Mouse (Mus musculus) C2C12 (cell line): ENCODE measurements around the gene Nufip2. TPM values are rescaled to one million over a fixed set of nuclear protein-coding genes. Genes with fewer than 3 reads are reported as not detected.
A peak's percentile ranks its signal among the peaks of the same experiment; 100 is the strongest.
"Not testable (repeated sequence)": the region's sequence is repeated elsewhere in the genome, so short reads cannot be mapped to it uniquely, and the experiment has no call there.

ENCODE experiments used
- H3K27me3 ChIP-seq: one replicate; pipeline ENCODE4 v1.6.1; 2011; ENCODE audit not compliant: control insufficient read depth, insufficient read depth, insufficient read length
- H3K36me3 ChIP-seq: one replicate; pipeline ENCODE4 v1.6.1; 2011; ENCODE audit not compliant: control insufficient read depth, insufficient read depth
- H3K4me3 ChIP-seq: one replicate; pipeline ENCODE4 v1.5.1; 2011; ENCODE audit warnings: mild to moderate bottlenecking, control low read depth; ENCODE audit not compliant: poor library complexity, insufficient read depth, severe bottlenecking
- H3K79me2 ChIP-seq: one replicate; pipeline ENCODE4 v1.6.1; 2011; ENCODE audit not compliant: control insufficient read depth, insufficient read depth
- H3K79me3 ChIP-seq: one replicate; pipeline ENCODE4 v1.6.1; 2011; ENCODE audit warnings: low read depth, control low read depth
- H3ac ChIP-seq: one replicate; pipeline ENCODE3; 2011; ENCODE audit warnings: low read depth; ENCODE audit not compliant: control insufficient read depth, insufficient read length
- CEBPB ChIP-seq: IDR thresholded peaks from one replicate; pipeline ENCODE4 v1.6.1; 2011; ENCODE audit warnings: low read depth, mild to moderate bottlenecking, control low read depth, moderate library complexity
- CTCF ChIP-seq: IDR thresholded peaks from one replicate; pipeline ENCODE4 v1.5.1; 2011; ENCODE audit not compliant: control insufficient read depth, insufficient read depth, insufficient read length
- FOSL1 ChIP-seq: IDR thresholded peaks from one replicate; pipeline ENCODE4 v1.8.0; 2011; ENCODE audit warnings: mild to moderate bottlenecking, low read length; ENCODE audit not compliant: poor library complexity, insufficient read depth, severe bottlenecking
- MAX ChIP-seq: IDR thresholded peaks from one replicate; pipeline ENCODE4 v1.6.1; 2011; ENCODE audit warnings: mild to moderate bottlenecking, control low read depth
- MYOD1 ChIP-seq: IDR thresholded peaks from one replicate; pipeline ENCODE4 v1.6.1; 2011; ENCODE audit warnings: low read depth; ENCODE audit not compliant: control insufficient read depth, insufficient read length
- MYOG ChIP-seq: IDR thresholded peaks from one replicate; pipeline ENCODE4 v1.6.1; 2011; ENCODE audit not compliant: control insufficient read depth, insufficient read length; ENCODE audit errors: extremely low read depth
- USF1 ChIP-seq: IDR thresholded peaks from one replicate; pipeline ENCODE4 v1.6.1; 2011; ENCODE audit warnings: low read depth, mild to moderate bottlenecking, control low read depth, moderate library complexity
- long read RNA-seq, 2 experiments: library from polyadenylated mRNA; unstranded; transcript quantifications; one replicate each; pipeline ENCODE4 v2.0.0; 2019 to 2020
- polyA plus RNA-seq: library from polyadenylated mRNA; unstranded; fragments of >200 nt; fragmentation: generic; extraction: Trizol; gene quantifications from one replicate; pipeline ENCODE4 v1.2.1, GENCODE M21; 2012; ENCODE audit warnings: missing spikeins

The Nufip2 gene
- 12.0 TPM for polyA plus RNA-seq
- long read RNA-seq, experiment 1, partial matches to known transcripts = 1 of 26 reads
- long read RNA-seq, experiment 1, other reads (novel, unspliced or antisense) = 25 of 26 reads
- long read RNA-seq, experiment 2, partial matches to known transcripts = 1 of 3 reads
- long read RNA-seq, experiment 2, other reads (novel, unspliced or antisense) = 2 of 3 reads

DNA sequence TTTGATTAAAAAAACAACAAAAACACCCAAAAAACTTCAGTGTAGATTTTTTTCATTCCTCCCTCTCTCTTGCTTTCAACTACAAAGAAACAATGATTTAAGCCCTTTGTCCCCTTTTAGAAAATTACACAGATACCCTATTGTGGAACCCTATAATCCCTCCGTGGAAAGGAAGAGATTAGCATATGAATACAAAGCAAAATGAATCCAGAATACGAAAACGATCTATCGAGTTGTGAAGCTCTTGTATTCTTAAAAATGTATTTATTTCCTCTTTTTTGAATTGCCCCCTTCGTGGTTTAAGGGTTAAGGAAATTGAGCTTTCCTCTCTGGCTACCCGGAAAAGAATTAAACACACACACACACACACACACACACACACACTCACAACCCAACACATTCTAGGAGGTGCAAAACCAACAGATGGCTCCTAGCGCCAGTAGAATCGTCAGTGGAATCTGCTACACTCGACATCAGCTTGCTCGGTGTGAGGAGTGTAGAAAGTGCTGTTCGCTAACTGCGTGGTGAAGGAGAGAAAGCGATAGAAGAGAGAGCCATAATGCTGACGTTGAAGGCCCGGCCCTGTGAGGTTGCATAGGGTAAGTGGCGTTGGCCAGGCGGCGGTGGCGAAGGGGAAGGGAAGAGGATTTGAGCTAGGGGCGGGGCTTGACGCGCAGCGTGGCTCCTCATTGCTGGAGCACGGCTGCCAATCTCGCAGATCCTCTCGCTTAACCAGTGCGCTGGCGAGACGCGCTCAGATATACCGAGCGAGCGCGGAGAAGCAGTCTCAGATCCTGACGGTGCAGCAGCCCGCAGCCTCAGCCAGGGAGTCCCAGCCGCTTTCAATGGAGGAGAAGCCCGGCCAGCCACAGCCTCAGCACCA lies at the start of gene Nufip2:
Nufip2 (plus strand) TSS at position 773 of the 883 bp plus-strand sequence.
- H3ac ChIP-seq = peak within 1 kb of the TSS; percentile 81
- H3K79me2 ChIP-seq = peaks cover 46% of the 10 kb centered on the region
- no peak for TF ChIP-seq CTCF
- TF ChIP-seq MAX = peak; percentile 62
- peaks cover 25% of the 10 kb centered on the region for H3K36me3 ChIP-seq
- H3K27me3 ChIP-seq = no peaks in the 10 kb centered on the region
- H3K79me3 ChIP-seq = peaks cover 38% of the 10 kb centered on the region
- H3K4me3 ChIP-seq = peak within 1 kb of the TSS; percentile 98

DNA sequence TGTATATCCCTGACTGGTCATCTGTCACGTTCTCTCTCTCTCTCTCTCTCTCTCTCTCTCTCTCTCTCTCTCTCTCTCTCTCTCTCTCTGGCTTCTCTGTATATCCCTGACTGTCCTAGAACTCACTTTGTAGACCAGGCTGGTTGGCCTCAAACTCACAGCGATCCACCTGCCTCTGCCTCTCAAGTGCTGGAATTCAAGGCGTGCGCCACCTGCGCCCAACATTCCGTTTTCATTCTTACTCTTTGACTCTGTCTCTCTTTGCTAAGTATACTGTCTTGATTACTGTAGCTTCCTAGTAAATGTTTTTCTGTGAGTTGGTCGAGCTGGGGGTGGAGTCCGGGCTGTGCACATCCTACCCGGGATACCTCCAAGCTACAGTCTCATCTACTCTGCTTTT lies 44.6 kb upstream of the Nufip2 start:
- H3K36me3 ChIP-seq = no peaks in the 10 kb centered on the region
- no peaks in the 10 kb centered on the region for H3K79me2 ChIP-seq
- no peak for TF ChIP-seq MYOD1
- H3K27me3 ChIP-seq = peaks cover 3% of the 10 kb centered on the region
- no peak overlapping the region for H3ac ChIP-seq
- no peaks in the 10 kb centered on the region for H3K79me3 ChIP-seq
- H3K4me3 ChIP-seq = no peak overlapping the region

DNA sequence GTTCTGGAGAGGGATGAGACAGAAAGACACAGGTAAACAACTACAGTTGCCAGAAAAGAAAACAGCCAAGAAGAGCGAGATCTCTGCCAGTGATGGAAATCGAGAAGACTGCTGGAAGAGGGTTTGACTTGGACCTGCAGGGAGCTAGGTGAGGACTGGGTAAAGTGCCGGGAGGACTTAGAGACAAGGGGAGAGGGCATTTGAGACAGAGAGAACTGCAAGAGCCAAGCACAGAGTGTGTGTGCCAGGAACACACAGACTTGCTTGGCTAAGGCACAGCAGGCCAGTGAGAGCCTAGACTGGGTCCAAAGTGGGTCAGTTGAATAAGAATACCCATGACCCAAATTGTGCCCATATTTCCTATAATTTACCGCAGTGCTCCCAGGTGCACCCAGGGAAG lies 40.5 kb upstream of the Nufip2 start:
- TF ChIP-seq CEBPB (no peak), FOSL1 (no peak), MYOG (no peak), USF1 (no peak), MYOD1 (no peak), MAX (no peak), CTCF (no peak)
- Histone ChIP-seq H3K4me3 (no peak overlapping the region), H3K27me3 (peaks cover 3% of the 10 kb centered on the region), H3ac (no peak overlapping the region), H3K36me3 (no peaks in the 10 kb centered on the region), H3K79me2 (no peaks in the 10 kb centered on the region), H3K79me3 (no peaks in the 10 kb centered on the region)

DNA sequence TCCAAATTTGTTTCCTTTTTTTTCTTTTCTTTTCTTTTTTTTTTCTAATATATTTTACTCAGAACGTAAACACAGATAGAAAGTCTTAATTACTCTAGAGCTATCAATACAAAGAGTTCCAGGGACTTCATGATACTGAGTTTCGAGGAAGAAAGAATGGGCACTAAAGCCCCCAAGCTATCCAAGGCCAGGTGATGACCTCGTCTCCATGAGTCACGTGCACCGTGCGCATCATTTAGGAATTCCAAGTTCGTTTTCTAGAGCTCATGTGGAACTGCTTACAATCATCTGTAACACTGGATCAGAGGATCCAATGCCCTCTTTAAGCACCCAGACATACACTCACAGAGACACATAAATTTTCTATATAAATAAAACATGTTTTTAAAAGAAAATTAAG lies 37.1 kb upstream of the Nufip2 start:
- peaks cover 3% of the 10 kb centered on the region for H3K27me3 ChIP-seq
- no peaks in the 10 kb centered on the region for H3K79me2 ChIP-seq
- peak; percentile 53 for TF ChIP-seq USF1
- no peak for TF ChIP-seq MYOD1
- H3ac ChIP-seq = no peak overlapping the region
- no peaks in the 10 kb centered on the region for H3K79me3 ChIP-seq
- H3K36me3 ChIP-seq = no peaks in the 10 kb centered on the region
- no peak overlapping the region for H3K4me3 ChIP-seq

DNA sequence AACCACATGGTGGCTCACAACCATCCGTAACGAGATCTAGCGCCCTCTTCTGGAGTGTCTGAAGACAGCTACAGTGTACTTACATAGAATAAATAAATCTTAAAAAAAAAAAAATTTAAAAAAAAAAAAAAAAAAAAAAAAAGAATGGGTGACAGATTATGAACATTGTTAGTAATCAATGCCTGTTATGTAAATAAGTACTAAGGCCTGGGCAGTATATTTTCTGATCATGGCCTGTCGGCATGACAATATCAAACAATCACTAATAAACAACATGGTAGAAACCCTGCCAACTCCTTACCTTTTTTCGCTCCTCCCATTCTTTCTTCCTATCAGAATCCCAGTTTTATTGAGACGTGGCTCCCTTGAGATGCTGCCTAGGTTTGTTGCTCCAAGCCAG lies 33.5 kb upstream of the Nufip2 start:
- Histone ChIP-seq H3K4me3 (no peak overlapping the region), H3K36me3 (no peaks in the 10 kb centered on the region), H3K79me3 (no peaks in the 10 kb centered on the region), H3ac (no peak overlapping the region), H3K79me2 (no peaks in the 10 kb centered on the region), H3K27me3 (no peaks in the 10 kb centered on the region)
- TF ChIP-seq FOSL1 (no peak), MAX (no peak), MYOD1 (no peak), USF1 (no peak), MYOG (no peak), CEBPB (no peak), CTCF (no peak)

DNA sequence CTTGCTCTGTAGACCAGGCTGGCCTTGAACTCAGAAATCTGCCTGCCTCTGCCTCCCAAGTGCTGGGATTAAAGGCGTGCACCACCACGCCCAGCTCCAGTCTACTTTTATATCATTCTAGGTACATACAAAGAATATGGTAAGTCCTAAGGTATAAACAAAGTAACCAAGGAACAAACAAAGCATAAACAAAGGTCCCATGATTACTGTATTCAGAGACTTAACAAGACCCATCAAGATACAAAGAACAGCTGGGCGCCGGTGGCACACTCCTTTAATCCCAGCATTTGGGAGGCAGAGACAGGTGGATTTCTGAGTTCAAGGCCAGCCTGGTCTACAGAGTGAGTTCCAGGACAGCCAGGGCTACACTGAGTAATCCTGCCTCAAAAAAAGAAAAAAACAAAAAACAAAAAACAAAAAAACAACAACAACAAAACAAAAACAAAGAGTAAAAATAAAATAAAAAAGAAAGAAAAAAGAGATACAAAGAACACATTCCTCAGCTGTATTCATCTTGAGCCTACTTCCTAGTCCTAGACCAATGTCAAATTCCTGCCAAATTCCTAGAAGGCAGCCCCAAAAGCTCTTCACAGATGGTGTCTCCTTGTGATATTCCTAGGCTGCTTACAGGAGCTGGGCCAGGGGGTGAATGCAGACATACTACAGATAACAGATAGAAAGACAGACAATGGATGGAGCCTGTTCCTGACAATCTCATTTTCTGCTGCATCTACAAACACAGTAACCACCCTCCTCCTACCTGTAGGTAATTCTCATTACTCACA lies 32.4 kb upstream of the Nufip2 start:
- H3K79me3 ChIP-seq, H3ac ChIP-seq, H3K36me3 ChIP-seq, H3K27me3 ChIP-seq, H3K4me3 ChIP-seq, H3K79me2 ChIP-seq: not testable (repeated sequence)
